Comparison of ENCODE assay signal across 8 mouse cellular contexts in genomic region chr3:95672861-95673706, GRCm38 (mm10). TPM values are rescaled to one million over a fixed set of nuclear protein-coding genes. Genes with fewer than 3 reads are reported as not detected.
A peak's percentile ranks its signal among the peaks of the same experiment; 100 is the strongest.
DNase-seq lines count a peak whose midpoint lies in the region; ATAC-seq lines count a peak whose summit lies in the region.

No protein-coding gene starts in this region.

- peaks cover 58% of the 10 kb centered on the region for H3K36me3 ChIP-seq in midbrain, embryonic 10.5 days
- peaks cover 57% of the 10 kb centered on the region for H3K36me3 ChIP-seq in midbrain, embryonic 13.5 days
- H3K36me3 ChIP-seq in forebrain, embryonic 13.5 days (ENCODE audit: poor library complexity, severe bottlenecking): peaks cover 41% of the 10 kb centered on the region
- peaks cover 31% of the 10 kb centered on the region for H3K36me3 ChIP-seq in liver, embryonic 12.5 days
- no peaks in the 10 kb centered on the region for H3K36me3 ChIP-seq in stomach, embryonic 16.5 days (ENCODE audit: control insufficient read depth, insufficient read depth, low read length)

- no peak overlapping the region for H3K4me3 ChIP-seq in midbrain, embryonic 10.5 days
- no peak overlapping the region for H3K4me3 ChIP-seq in midbrain, embryonic 13.5 days (replicated peaks)
- H3K4me3 ChIP-seq in forebrain, embryonic 13.5 days: no peak overlapping the region
- peak overlapping the region; percentile 50 for H3K4me3 ChIP-seq in liver, embryonic 12.5 days
- no peak overlapping the region for H3K4me3 ChIP-seq in stomach, embryonic 16.5 days (replicated peaks; ENCODE audit: low read length)

- WGBS in midbrain, embryonic 10.5 days: 61% methylated on average over 10 of the region's 10 CpGs
- WGBS in midbrain, embryonic 13.5 days: 66% methylated on average over 10 of the region's 10 CpGs
- WGBS in forebrain, embryonic 13.5 days: 58% methylated on average over 10 of the region's 10 CpGs
- WGBS in liver, embryonic 12.5 days (ENCODE audit: insufficient replicate concordance): 42% methylated on average over 10 of the region's 10 CpGs
- WGBS in stomach, embryonic 16.5 days: 23% methylated on average over 10 of the region's 10 CpGs

- no peak overlapping the region for H3K4me2 ChIP-seq in midbrain, embryonic 13.5 days (replicated peaks)
- H3K4me2 ChIP-seq in forebrain, embryonic 13.5 days: no peak overlapping the region
- peak overlapping the region; percentile 83 for H3K4me2 ChIP-seq in liver, embryonic 12.5 days
- peak overlapping the region; percentile 43 for H3K4me2 ChIP-seq in stomach, embryonic 16.5 days (ENCODE audit: low read depth, low read length)

- ATAC-seq in midbrain, embryonic 13.5 days: no peak
- no peak for ATAC-seq in forebrain, embryonic 13.5 days
- no peak for ATAC-seq in liver, embryonic 12.5 days
- ATAC-seq in stomach, embryonic 16.5 days (ENCODE audit: insufficient read depth, low FRiP score): no peak

- DNase-seq in midbrain, embryonic 10.5 days (ENCODE audit: low spot score): no peak
- DNase-seq in right cerebral cortex, postnatal 14 days: no peak
- no peak for DNase-seq in adrenal gland, postnatal 14 days
- no peak for DNase-seq in layer of hippocampus, postnatal 36 days

- H3K27ac ChIP-seq in midbrain, embryonic 10.5 days (replicated peaks): peak overlapping the region; percentile 65; the same call in 1 of the 2 replicates
- no peak overlapping the region for H3K27ac ChIP-seq in midbrain, embryonic 13.5 days
- no peak overlapping the region for H3K27ac ChIP-seq in forebrain, embryonic 13.5 days
- H3K27ac ChIP-seq in liver, embryonic 12.5 days: peak overlapping the region; percentile 99
- H3K27ac ChIP-seq in stomach, embryonic 16.5 days (ENCODE audit: low read length): peak overlapping the region; percentile 99

- H3K27me3 ChIP-seq in midbrain, embryonic 10.5 days (ENCODE audit: low read depth, poor library complexity, severe bottlenecking): no peaks in the 10 kb centered on the region
- no peaks in the 10 kb centered on the region for H3K27me3 ChIP-seq in midbrain, embryonic 13.5 days
- H3K27me3 ChIP-seq in forebrain, embryonic 13.5 days: no peaks in the 10 kb centered on the region
- H3K27me3 ChIP-seq in liver, embryonic 12.5 days (replicated peaks): no peaks in the 10 kb centered on the region
- H3K27me3 ChIP-seq in stomach, embryonic 16.5 days (ENCODE audit: control insufficient read depth, insufficient read depth, low read length): no peaks in the 10 kb centered on the region

- peaks cover 45% of the 10 kb centered on the region for H3K4me1 ChIP-seq in midbrain, embryonic 10.5 days
- peaks cover 22% of the 10 kb centered on the region for H3K4me1 ChIP-seq in midbrain, embryonic 13.5 days (replicated peaks)
- H3K4me1 ChIP-seq in forebrain, embryonic 13.5 days: peaks cover 22% of the 10 kb centered on the region
- peaks cover 92% of the 10 kb centered on the region for H3K4me1 ChIP-seq in liver, embryonic 12.5 days
- peaks cover 63% of the 10 kb centered on the region for H3K4me1 ChIP-seq in stomach, embryonic 16.5 days (ENCODE audit: control insufficient read depth, insufficient read depth, low read length)

- H3K9me3 ChIP-seq in midbrain, embryonic 10.5 days (replicated peaks): no peaks in the 10 kb centered on the region
- H3K9me3 ChIP-seq in midbrain, embryonic 13.5 days: no peaks in the 10 kb centered on the region
- no peaks in the 10 kb centered on the region for H3K9me3 ChIP-seq in forebrain, embryonic 13.5 days (replicated peaks)
- H3K9me3 ChIP-seq in liver, embryonic 12.5 days (replicated peaks): no peaks in the 10 kb centered on the region
- no peaks in the 10 kb centered on the region for H3K9me3 ChIP-seq in stomach, embryonic 16.5 days (replicated peaks; ENCODE audit: control insufficient read depth, low read length)

- H3K9ac ChIP-seq in midbrain, embryonic 13.5 days (replicated peaks): no peak overlapping the region
- peak overlapping the region; percentile 23; the same call in 1 of the 2 replicates for H3K9ac ChIP-seq in forebrain, embryonic 13.5 days
- peak overlapping the region; percentile 79 for H3K9ac ChIP-seq in liver, embryonic 12.5 days
- H3K9ac ChIP-seq in stomach, embryonic 16.5 days (ENCODE audit: low read length): peak overlapping the region; percentile 54

RNA-seq across cellular contexts. Expression of gene Mcl1, which starts 14.5 kb away (rescaled TPM):
- polyA plus RNA-seq in midbrain, embryonic 10.5 days (2016; fragmentation: Nextera tagmentation; extraction: Ambion mirVana): 41.9 and 47.6 TPM in 2 replicates
- polyA plus RNA-seq in midbrain, embryonic 13.5 days (2015; fragmentation: Nextera tagmentation; extraction: Ambion mirVana): 46.9 and 56.3 TPM in 2 replicates
- 40.3 and 44.0 TPM in 2 replicates for polyA plus RNA-seq in forebrain, embryonic 13.5 days (2015; fragmentation: Nextera tagmentation; extraction: Ambion mirVana)
- polyA plus RNA-seq in liver, embryonic 12.5 days (2016; fragmentation: Nextera tagmentation; extraction: Ambion mirVana): 66.5 and 73.8 TPM in 2 replicates
- polyA plus RNA-seq in stomach, embryonic 16.5 days (2015; fragmentation: Nextera tagmentation; extraction: Ambion mirVana): 16.5 and 20.5 TPM in 2 replicates
- 151 and 187 TPM in 2 replicates for total RNA-seq in adrenal gland, postnatal 14 days (2021)
- 10 to 100 TPM; 60.8 to 61.3 TPM for total RNA-seq in layer of hippocampus, postnatal 36 days (2021)

RNA-seq across cellular contexts. Expression of gene Adamtsl4, which starts 14.6 kb away (rescaled TPM):
- 0.78 and 1.4 TPM in 2 replicates for polyA plus RNA-seq in midbrain, embryonic 10.5 days (2016; fragmentation: Nextera tagmentation; extraction: Ambion mirVana)
- 0.68 and 1.9 TPM in 2 replicates for polyA plus RNA-seq in midbrain, embryonic 13.5 days (2015; fragmentation: Nextera tagmentation; extraction: Ambion mirVana)
- polyA plus RNA-seq in forebrain, embryonic 13.5 days (2015; fragmentation: Nextera tagmentation; extraction: Ambion mirVana): 0.53 and 0.80 TPM in 2 replicates
- polyA plus RNA-seq in liver, embryonic 12.5 days (2016; fragmentation: Nextera tagmentation; extraction: Ambion mirVana): 0.30 and 0.35 TPM in 2 replicates
- 13.3 and 20.5 TPM in 2 replicates for polyA plus RNA-seq in stomach, embryonic 16.5 days (2015; fragmentation: Nextera tagmentation; extraction: Ambion mirVana)
- total RNA-seq in adrenal gland, postnatal 14 days (2021): 6.6 and 8.4 TPM in 2 replicates
- 1 to 10 TPM; 5.0 to 5.1 TPM for total RNA-seq in layer of hippocampus, postnatal 36 days (2021)

RNA-seq across cellular contexts. Expression of gene Ensa, which starts 48.3 kb away (rescaled TPM):
- 90.1 and 101 TPM in 2 replicates for polyA plus RNA-seq in midbrain, embryonic 10.5 days (2016; fragmentation: Nextera tagmentation; extraction: Ambion mirVana)
- polyA plus RNA-seq in midbrain, embryonic 13.5 days (2015; fragmentation: Nextera tagmentation; extraction: Ambion mirVana): 116 TPM in 2 replicates
- 98.1 and 108 TPM in 2 replicates for polyA plus RNA-seq in forebrain, embryonic 13.5 days (2015; fragmentation: Nextera tagmentation; extraction: Ambion mirVana)
- 42.9 and 45.0 TPM in 2 replicates for polyA plus RNA-seq in liver, embryonic 12.5 days (2016; fragmentation: Nextera tagmentation; extraction: Ambion mirVana)
- 70.3 and 73.0 TPM in 2 replicates for polyA plus RNA-seq in stomach, embryonic 16.5 days (2015; fragmentation: Nextera tagmentation; extraction: Ambion mirVana)
- 72.6 and 74.5 TPM in 2 replicates for total RNA-seq in adrenal gland, postnatal 14 days (2021)
- total RNA-seq in layer of hippocampus, postnatal 36 days (2021): 100 to 1,000 TPM; 310 TPM

Comparison
In these comparisons a context has a peak if more than half of its experiments do, and no peak if none do; other contexts are left out.
1. H3K27ac ChIP-seq: peak in midbrain, embryonic 10.5 days (single experiment), liver, embryonic 12.5 days (single experiment) and stomach, embryonic 16.5 days (single experiment); none in midbrain, embryonic 13.5 days (single experiment) and forebrain, embryonic 13.5 days (single experiment).
2. H3K4me2 ChIP-seq: peak in liver, embryonic 12.5 days (single experiment) and stomach, embryonic 16.5 days (single experiment); none in midbrain, embryonic 13.5 days (single experiment) and forebrain, embryonic 13.5 days (single experiment).